Mouse (Mus musculus) embryonic fibroblast, embryonic 13.5 days (primary cell): ENCODE results near the gene Cpt1b.

Experiments
- CTCF ChIP-seq: IDR thresholded peaks from 2 replicates; pipeline ENCODE4 v1.5.1; 2011; ENCODE audit warnings: mild to moderate bottlenecking, control low read depth, low read length, moderate library complexity, borderline replicate concordance; ENCODE audit not compliant: insufficient read depth
- POLR2A ChIP-seq: IDR thresholded peaks from 2 replicates; pipeline ENCODE4 v1.6.1; 2011; ENCODE audit warnings: low read depth, mild to moderate bottlenecking, control low read depth, low read length, moderate library complexity

DNA sequence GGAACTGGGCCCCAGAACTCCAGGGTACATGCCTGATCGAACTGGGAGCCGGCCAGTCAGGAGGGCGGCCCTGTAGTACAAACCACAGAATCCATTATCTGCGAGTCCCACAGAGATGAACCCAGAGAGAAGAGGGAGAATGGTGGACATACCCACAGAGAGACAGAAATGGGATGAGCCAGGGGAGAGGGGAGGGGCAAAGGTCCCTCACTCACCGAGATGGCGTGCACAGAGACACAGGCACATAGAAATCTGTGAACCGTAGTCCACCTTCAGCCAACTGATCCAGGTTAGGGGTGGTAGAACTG, 49.6 kb upstream of the Cpt1b start:
- TF ChIP-seq CTCF (no peak), POLR2A (no peak)
